Mouse (Mus musculus) heart, postnatal 0 days (tissue): Measurements from ENCODE around the gene Simc1.

ENCODE experiments used
- CTCF ChIP-seq: IDR thresholded peaks from 2 replicates; pipeline ENCODE4 v1.5.1; 2016; ENCODE audit warnings: antibody characterized with exemption, control low read depth, low read depth
- EP300 ChIP-seq: IDR thresholded peaks from 2 replicates; pipeline ENCODE4 v1.6.1; 2016; ENCODE audit warnings: antibody characterized with exemption, low read depth

DNA sequence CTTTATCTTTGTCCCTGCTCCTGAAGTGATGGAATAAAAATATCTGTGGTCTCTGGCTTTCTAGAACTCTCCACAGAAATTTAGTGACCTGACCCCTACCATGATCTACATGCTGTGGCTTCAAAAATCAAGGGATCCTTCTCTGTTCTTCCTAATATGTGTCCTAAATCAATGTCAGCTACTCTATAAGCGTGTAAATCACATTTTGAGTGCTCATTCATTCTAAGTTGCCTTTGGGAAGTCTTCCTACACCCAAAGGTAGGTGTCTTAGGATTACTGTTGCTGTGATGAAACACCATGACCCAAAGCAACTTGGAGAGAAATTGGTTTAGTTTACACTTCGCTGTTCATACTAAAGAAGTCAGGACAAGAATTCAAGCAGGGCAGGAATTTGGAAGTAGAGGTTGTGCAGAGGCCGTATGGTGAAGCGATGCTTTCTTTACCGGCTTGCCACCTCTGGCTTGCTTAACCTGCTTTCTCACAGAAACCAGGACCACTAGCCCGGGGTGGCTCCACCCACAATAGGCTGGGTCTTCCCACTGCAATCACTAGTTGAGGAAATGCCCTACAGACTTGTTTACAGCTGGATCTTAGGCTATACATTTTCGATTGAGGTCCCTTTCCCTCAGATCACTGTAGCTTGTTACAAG, 1.2 kb downstream of the Simc1 start:
- no peak for TF ChIP-seq EP300
- TF ChIP-seq CTCF: no peak
